Mouse (Mus musculus) lung, postnatal 14 days (tissue): ENCODE results near the gene Epn1.
A peak's percentile ranks its signal among the peaks of the same experiment; 100 is the strongest.
"Not testable (repeated sequence)": the region's sequence is repeated elsewhere in the genome, so short reads cannot be mapped to it uniquely, and the experiment has no call there.

ENCODE experiments used
- DNase-seq: peaks from one replicate; pipeline ENCODE4 v3.0.0; 2021

Epn1 gene

DNA sequence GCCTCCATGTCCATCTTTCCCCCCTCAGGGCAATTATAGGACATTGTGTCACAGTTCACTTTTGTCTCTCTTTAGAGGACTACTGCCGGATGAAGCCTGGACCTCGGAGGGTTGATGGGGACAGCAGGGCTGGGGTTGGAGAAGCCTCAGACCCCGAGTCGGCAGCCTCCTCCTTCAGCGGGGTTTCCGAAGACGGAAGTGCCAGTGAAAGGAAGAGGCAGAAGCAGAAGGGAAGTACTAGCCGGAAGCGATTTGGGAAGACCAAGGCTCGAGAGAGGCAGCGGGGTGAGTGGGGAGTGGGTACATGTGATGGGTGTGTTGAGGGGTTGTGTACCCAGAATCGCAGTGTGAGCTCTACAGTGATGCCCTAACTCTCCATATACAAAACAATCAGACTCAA, 20.6 kb upstream of the Epn1 start:
- DNase-seq = no peak

DNA sequence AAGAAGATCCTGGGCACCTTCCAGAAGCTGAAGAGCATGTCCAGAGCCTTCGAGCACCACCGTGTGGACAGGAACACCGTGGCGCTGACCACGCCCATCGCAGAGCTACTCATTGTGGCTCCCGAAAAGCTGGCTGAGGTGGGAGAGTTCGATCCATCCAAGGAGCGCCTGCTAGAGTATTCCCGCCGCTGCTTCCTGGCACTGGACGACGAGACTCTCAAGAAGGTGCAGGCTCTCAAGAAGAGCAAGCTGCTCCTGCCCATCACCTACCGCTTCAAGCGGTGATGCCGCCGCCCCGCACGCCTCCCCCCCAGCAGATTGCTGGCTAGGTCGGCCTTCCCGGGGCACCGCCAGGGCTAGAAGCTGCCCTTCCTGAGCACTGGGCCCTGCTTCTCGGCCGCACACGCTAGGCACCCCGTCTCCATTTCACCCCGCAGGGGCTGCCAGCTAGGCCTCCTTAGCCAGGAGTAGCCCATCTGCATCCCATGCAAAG, 19.8 kb upstream of the Epn1 start:
- peak; percentile 82 for DNase-seq

DNA sequence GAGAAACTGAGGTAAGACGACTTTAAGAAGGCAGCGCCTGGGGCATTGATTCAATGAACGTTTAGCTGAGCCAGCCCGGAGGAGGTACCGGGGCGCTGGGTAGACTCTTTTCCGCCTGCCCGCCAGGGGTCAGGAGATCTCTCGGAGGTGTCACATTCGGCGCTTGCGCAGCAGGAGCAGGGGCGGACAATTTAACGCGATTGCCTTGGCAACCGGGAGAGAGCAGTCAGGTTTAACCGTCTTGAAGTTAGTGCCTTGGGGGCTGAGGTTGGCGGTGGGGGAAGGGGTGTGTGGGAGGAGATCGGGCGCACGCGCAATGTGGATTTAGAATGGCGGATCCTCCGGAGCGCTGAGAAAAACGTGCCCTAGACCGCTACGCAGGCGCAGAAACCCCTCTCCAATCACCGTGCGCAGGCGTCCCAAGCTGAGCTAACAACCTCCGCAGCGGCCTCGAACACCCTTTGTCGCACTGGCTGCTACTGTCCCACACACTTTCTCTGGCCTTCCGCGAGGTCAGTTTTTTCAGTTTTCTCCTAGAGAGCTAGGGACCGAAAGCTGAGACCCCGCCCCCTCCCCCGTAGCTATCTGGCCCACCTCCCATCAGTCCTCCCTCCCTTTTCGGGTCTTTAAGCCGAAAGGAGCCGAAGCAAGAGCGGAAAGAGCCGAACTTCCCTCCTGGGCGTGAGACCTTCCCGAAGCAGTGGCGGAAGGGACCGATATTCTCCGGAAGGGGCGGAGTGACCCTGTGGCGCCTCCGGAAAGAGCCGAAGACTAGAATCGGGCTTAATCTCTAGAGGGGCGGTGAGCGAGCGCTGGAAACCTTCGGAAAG, 18.9 kb upstream of the Epn1 start:
- DNase-seq = peak; percentile 99

DNA sequence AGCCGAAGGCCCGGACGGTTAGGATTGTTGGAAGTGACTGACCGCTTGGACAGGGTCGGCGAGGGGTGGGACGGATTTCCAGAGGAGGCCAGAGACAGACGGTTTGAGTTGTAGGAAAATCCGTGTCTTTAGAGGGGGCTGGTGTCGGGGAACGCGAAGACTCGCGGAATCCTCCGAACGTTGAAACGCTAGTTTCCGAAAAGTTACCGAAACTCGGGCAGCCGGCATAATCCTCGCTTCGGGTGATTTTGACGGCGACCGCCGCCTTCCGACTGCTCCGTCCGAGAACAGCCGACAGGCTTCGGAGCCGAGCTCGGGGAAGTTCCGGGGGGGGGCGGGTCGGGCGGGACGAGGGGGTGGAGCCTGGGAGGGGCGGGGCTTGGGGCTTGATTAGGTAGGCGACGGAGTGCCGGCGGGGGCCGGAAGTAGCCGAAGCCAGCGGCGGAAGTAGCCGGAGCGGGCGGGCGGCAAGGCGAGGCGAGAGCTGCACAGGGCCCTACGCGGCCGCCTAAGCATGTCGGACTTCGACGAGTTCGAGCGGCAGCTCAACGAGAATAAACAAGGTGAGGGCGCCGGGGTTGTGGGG, 18.2 kb upstream of the Epn1 start, which contains the start of gene U2af2:
U2af2 (plus strand) TSS at position 370 of the 586 bp plus-strand sequence.
- peak; percentile 96 for DNase-seq

DNA sequence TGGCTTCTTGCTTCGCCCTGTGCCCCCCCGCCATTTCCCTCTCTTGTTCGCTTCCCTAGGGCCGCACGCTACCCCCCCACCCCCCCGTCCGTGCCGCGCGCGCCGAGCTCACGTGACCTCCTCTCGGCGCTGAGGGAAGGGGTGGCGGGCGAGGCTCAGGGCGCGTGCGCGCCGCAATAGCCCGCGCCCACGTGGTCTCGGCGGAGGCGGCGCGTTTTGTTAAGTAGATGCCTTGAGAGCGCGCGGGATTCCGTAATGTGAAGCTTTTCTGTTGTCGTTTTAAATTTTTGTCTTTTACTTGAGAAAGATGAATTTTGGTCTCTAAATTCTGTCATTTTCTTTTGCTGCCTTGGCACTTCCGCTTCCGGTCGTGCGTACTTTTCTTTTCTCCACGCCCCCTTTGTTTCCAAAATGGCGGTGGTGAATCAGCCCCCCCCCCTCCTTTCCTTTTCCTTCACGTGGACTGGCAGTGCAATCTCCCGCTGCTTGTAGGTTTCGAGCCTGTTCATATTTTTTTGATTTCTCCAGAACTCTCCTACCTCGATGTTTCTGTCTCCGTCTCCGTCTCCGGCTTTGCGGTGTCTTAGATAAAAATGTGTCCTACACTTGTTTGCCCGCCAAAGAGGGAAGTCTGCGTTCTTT, 17.6 kb upstream of the Epn1 start:
- peak; percentile 64 for DNase-seq

DNA sequence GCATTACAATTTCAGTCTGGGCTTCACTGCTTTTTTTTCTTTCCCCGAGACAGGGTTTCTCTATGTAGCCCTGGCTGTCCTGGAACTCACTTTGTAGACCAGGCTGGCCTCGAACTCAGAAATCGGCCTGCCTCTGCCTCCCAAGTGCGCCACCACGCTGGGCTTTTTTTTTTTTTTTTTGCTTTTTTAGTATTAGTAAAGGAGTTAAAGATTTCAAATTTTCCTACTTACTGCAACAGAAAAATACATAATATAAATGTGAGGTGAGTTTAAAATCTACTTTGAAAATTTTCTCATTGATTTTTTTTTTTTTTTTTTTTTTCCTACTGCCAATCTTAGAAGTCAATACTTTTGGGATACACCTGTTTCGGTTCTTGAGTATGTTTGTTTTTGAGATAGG, 15.1 kb upstream of the Epn1 start:
- DNase-seq = no peak

DNA sequence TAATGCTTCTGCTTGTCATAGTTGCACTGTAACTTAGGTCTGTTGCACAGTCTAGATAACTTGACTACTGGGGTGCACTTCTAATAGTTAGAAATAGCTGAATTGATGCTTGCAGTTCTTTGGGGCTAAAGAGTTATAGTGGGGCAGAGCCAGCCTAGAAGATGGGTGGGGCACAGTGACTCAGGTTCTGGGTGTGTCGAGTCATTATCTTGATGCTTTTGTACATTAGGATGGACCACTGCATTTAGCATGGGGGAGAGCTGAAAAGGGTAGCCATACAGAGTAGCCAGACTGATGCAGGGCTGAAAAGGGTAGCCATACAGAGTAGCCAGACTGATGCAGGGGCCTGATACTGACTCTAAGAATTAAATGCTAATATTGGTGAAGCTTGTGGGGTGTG, 6.4 kb upstream of the Epn1 start:
- no peak for DNase-seq

DNA sequence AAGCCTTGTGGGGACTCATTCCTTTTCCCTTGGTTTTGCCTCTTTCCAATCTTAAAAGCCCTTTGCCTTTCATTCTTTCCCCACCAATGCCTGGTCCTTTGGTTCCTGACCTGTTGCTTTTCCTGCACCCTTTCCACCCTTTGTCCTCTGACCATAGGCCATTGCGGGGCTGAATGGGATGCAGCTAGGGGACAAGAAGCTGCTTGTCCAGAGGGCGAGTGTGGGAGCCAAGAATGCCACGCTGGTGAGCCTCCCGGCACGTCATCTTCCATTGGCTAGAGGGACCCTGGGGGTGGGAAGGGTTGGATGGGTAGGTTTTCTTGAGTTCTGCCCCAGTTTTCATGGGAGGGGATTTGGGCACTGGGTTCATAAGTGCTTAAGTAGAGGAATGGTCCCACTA, 5.1 kb upstream of the Epn1 start:
- DNase-seq = no peak

DNA sequence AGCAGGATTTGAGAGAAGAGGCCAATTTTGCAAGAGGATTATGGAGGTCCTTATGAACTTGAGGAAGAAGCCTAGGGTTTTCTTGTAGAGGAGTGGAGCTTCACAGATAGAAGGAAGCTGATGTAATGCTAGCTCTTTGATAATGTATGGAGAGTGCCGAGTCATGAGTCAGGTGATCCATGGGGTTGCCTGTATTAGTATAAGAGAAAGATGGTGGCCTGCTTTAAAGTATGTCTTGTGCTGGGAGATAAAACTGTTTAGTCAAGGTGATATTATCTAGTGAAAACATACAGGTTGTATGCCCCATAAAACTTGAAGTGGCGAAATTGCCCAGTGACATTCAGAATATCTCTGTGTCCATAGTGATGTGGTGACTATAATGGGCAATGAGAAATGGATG, 3.1 kb upstream of the Epn1 start:
- no peak for DNase-seq

DNA sequence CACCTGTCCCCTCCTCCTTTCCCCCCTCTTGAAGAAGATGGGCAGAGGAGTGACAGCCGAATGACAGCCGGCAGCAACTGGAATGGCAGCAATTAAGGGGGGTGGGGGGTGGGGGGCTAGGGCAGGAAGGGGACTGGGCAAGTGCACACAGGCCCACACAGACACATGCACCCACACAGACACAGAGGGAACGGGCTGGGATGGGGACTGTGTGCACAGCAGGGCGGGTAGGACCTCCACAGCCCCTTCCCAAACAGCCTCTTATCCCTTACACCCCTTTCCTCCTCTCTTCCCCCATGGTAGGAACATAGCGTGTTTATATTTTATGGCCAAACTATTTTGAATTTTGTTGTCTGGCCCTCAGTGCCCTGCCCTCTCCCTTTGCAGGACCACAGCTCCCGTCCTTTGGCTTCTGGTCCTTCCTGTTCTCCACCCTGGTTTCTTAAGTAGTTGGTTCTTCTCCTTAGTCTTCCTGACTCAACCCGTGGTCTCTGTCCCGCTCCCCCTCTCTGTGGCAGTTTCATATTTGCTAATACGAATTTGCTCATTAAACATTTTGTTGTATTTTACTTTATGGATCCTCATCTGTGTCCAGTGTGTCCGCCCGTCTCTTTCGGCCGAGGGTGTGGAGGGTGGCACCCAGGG, 548 bp upstream of the Epn1 start:
- DNase-seq = not testable (repeated sequence)

DNA sequence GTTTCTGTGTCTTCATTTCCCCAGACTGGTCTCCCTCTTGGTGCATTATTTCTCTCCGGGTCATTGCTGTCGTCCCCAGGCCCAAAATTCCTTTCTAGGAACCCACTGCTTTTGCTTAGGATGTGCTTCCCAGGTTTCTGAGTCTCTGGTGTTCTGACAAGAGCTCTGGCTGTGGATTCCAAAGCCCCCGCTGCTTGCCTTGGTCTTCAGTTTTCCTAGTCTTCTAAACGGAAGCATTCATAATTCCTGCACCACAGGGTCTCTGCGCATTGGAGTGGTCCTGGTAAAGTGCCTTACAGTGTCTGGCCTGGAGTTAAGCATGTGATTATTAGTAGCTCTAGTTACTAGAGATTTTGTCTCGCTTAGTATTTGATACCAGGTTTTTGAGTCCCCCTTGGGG, 780 bp downstream of the Epn1 start:
- no peak for DNase-seq

DNA sequence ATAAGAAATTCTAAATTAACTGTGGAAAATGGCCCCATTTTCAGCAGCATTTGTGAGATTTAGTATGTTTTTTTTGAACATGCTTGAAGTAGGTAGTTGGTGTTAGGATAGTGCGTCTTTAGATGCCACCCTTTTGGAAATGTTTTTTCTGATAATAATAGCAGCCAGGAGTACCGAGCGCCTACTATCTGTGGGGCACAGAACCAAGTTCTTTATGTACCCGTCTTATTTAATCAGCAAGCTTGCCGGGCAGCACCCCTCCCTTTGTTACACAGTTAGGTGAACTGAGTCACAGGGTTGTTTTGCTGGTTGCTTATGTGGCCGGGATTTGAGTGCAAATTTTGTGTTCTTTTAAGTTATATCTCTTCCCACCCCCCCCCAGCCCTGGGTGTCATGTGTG, 1.2 kb downstream of the Epn1 start:
- DNase-seq = no peak

DNA sequence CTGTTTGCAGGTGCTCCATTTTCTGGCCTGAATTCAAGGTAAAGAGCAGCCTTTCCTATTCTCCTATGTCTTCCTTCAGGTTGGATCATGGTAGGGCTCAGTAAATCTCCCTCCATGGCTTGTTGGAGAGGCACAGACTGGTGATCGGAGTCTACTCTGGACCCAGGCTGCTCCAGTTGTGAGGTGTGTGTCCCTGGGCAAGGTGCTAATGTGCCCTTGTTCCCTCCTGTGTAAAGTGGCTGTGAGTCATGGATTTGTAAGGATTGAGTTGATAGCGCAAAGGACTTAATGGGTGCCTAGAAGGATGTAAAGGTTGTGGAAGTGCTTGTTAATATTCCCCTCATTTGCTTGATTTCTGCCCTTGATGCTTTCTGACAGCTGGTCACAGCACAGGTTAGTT, 1.9 kb downstream of the Epn1 start:
- DNase-seq = no peak

DNA sequence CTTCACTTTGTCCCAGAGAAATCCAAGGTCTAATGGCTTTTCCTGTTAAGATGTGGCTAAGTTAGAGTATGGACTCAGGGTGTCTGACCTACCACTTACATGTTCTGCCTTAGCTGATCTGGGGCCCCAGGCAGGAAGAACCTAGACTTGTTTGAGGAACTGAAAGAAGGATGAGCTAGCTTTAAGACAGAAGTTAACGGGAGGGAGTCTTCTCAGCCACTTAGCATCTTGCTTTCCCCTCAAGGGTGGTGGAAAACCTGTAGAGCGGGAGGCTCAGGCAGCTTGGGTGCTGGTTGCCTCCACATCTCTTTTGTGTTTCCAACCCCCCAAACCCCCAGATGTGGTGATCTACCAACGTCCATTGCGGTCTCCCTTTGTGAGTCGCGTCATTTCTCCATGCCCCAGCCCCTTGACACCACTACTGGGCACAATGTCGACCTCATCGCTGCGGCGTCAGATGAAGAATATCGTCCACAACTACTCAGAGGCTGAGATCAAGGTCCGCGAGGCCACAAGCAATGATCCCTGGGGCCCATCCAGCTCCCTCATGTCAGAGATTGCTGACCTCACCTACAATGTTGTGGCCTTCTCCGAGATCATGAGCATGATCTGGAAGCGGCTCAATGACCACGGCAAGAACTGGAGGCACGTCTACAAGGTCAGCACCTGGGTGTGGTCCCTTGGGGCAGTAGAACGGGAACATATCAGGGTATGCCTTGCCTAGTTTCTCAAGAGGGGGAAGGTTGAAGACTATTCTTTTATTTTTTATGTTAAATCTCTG, 3.5 kb downstream of the Epn1 start:
- no peak for DNase-seq

DNA sequence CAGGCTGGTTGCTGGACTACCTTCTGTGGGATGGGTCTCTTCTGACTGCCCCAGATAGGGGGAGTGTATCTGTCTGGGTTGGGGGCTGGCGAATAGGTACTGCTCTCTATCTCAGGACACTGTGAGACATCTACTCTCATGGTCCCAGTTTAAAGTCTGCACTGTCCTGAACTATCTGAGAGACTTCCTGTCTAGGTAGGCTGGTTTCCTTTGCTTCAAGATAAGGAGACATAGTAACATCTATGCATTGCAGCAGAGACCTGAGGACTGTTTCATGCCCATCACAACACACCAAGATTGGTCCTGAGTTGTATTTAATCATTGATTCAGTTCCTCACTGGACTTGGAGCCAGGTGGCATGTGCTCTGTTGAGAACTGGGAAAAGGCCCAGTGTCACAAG, 5.5 kb downstream of the Epn1 start:
- no peak for DNase-seq

DNA sequence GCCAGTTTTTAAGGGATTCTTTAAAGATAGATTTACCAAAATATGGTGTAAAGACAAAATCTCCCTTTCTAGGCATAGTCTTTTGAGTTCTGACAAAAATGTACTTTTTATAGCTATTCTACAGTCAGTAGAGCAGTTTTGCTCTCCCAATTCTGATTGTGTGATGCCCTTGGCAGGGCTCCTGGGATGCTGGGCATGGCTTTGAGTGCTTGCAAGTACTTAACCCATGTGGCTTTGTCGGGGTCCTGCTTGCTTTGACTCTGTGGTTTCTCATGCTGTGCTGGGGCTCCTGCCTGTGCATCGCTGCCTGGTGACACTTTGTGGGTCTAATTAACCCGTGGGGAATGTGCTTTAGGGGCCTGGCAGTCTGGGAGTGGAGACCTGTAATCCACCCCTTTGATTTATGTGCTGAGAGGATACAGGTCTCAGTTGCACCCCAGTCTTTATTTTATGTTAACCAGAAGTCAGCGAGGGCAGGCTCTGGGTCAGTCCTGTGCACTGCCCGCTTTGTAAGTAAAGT, 6.9 kb downstream of the Epn1 start:
- no peak for DNase-seq

DNA sequence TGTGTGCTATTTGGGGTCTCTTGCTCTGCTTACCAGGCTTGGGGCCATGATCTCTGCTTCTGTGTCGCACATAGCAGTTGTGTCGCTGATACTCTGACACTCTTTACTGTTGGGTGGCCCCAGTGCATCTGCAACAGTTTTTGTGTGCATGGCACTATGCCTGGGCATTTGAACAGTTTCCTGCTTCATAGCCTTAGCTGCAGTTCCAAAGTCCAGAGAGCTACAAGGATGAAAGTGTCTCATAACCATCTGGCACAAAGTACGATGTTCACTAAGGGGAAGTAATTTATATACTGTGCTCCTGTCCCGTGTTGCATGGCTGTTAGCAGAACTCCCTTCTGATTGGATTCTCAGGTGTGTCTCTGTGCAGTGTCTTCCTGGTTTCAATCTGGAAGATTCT, 7.9 kb downstream of the Epn1 start:
- no peak for DNase-seq

DNA sequence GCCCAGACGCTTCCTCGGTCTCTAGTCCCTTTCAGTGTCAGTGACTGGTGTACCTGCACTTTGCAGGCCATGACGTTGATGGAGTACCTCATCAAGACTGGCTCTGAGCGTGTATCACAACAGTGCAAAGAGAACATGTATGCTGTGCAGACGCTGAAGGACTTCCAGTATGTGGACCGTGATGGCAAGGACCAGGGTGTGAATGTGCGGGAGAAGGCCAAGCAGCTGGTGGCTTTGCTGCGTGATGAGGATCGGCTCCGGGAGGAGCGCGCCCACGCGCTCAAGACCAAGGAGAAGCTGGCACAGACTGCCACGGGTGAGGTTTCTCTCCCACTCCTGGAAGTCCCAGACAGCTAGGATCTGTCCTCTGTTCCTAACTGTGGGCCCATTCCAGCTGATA, 9.8 kb downstream of the Epn1 start:
- no peak for DNase-seq

DNA sequence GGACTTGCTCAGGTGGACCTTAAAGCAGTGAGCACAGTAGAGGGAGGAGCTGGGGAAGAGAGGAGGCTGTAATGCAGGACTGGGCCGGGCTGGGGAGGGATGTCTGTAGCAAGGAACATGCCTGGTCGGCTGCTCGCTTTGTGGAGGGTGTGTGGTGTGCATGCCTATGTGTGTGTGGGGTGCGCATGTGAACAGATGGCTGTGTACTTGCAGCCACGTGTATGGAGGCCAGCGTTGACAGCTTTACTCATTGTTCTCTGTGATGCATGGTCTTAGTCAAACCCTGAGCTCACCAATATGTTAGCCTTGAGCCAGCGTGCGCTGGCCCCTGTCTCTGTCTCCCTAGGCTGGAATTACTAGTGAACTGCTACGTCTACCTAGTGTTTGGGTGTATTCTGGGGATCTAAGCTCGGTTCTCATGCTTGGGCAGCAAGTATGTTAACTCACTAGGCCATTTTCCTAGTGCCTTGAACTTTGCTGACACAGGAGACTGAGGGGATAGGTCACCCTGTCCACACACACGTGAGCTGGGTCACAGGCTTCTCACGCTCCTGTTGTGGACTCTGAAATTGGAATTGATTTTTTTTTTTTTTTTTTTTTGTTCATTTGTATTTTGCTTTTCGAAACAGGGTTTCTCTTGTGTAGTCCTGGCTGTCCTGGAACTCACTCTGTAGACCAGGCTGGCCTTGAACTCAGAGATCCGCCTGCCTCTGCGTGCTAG, 11.1 kb downstream of the Epn1 start:
- DNase-seq = no peak

DNA sequence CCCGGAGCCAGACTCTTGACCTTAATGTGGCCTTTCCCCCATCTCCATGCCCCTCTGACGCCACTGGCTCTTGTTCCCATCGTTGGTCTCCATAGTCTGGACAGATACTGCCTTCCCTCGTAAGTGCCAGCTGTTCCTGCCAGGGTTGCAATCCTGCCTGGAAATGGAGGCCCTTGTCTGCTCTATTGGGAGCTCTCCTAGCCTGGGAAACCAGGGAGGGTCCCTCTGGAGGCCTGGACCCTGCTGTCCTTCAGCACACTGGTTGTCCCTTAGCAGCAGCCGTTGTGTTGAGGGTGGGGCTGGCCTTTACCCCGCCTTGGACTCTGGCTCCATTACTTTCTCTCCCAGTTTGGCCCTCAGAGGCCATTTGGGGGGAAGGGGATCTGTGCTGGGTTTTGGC, 12.3 kb downstream of the Epn1 start:
- DNase-seq = no peak

DNA sequence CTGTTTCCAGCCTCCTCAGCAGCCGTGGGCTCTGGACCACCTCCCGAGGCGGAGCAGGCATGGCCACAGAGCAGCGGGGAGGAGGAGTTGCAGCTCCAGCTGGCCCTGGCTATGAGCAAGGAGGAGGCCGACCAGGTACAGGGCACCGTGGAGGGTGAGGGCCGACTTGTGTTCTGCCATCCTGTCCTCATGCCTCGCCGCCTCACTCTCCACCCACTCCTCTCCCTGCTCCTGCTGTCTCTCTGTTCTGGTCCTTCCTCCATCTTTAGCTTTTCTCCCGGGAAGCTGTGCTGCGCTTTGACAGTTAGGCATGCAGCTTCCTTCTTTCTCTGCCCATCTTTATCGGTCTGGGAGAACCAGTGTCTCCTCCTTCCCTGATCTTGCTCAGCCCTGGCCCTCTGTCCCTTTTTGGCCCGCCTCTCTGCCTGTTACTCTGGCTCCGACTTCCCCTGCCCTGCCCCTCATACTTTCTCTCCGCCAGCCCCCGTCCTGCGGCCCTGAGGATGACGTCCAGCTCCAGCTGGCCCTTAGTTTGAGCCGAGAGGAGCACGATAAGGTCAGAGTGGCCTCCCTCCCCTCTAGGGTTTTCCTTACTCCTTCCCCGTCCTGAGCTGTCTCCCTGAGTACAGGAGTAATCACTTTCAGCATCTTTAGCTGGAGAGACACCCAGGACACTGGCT, 12.9 kb downstream of the Epn1 start:
- no peak for DNase-seq
